Mouse (Mus musculus) lung, embryonic 14.5 days (tissue): ENCODE results near the gene Kdm5c. TPM values are rescaled to one million over a fixed set of nuclear protein-coding genes. Genes with fewer than 3 reads are reported as not detected.

Experiments used
- ATAC-seq: fragments of 200-750 bp; cut with Nextera tagmentation; 2 replicates; pipeline ENCODE4 v1.8.0; 2017; ENCODE audit warnings: mild to moderate bottlenecking, moderate TSS enrichment, moderate library complexity; ENCODE audit not compliant: insufficient read depth
- DNase-seq: peaks from one replicate; pipeline ENCODE4 v3.0.0-alpha.2; 2015
- H3K27ac ChIP-seq: fragments of 300-500 bp; sonication (generic); 2 replicates; pipeline ENCODE4 v1.5.1; 2014; ENCODE audit warnings: low read depth, mild to moderate bottlenecking, moderate library complexity
- H3K27me3 ChIP-seq: fragments of 300-500 bp; sonication (generic); 2 replicates; pipeline ENCODE4 v1.6.1; 2014; ENCODE audit warnings: low read length, control low read depth; ENCODE audit not compliant: insufficient read depth
- H3K36me3 ChIP-seq: fragments of 300-500 bp; sonication (generic); 2 replicates; pipeline ENCODE4 v1.6.1; 2014; ENCODE audit warnings: control low read depth; ENCODE audit not compliant: insufficient read depth
- H3K4me1 ChIP-seq: fragments of 300-500 bp; sonication (generic); 2 replicates; pipeline ENCODE4 v1.6.1; 2014; ENCODE audit warnings: antibody characterized with exemption, control low read depth; ENCODE audit not compliant: insufficient read depth
- H3K4me2 ChIP-seq: fragments of 300-500 bp; sonication (generic); 2 replicates; pipeline ENCODE4 v1.6.1; 2014; ENCODE audit warnings: mild to moderate bottlenecking
- H3K4me3 ChIP-seq: fragments of 300-500 bp; sonication (generic); 2 replicates; pipeline ENCODE4 v1.5.1; 2014; ENCODE audit warnings: low read depth, low read length
- H3K9ac ChIP-seq: fragments of 300-500 bp; sonication (generic); 2 replicates; pipeline ENCODE4 v1.6.1; 2014
- H3K9me3 ChIP-seq: fragments of 300-500 bp; sonication (generic); 2 replicates; pipeline ENCODE4 v1.6.1; 2016; ENCODE audit warnings: low read depth, low read length, control low read depth
- CTCF ChIP-seq: IDR thresholded peaks from 2 replicates; pipeline ENCODE4 v1.5.1; 2016; ENCODE audit warnings: antibody characterized with exemption, low read depth
- WGBS: fragments of 180-500 bp; shearing (Covaris S2); extraction: QIAGEN DNeasy Blood & Tissue Kit; methylation state at CpG from one replicate; pipeline ENCODE4 v1.1.7; 2014; 5-methylcytosine and 5-hydroxymethylcytosine counted together
- polyA plus RNA-seq: library from polyadenylated mRNA; unstranded; fragments of >200 nt; fragmentation: Nextera tagmentation; extraction: Ambion mirVana; gene quantifications from 2 replicates; pipeline ENCODE4 v1.2.1, GENCODE M21; 2014

Gene Kdm5c
- polyA plus RNA-seq, 1 experiment from 2014 or later: 50.5 TPM

DNA sequence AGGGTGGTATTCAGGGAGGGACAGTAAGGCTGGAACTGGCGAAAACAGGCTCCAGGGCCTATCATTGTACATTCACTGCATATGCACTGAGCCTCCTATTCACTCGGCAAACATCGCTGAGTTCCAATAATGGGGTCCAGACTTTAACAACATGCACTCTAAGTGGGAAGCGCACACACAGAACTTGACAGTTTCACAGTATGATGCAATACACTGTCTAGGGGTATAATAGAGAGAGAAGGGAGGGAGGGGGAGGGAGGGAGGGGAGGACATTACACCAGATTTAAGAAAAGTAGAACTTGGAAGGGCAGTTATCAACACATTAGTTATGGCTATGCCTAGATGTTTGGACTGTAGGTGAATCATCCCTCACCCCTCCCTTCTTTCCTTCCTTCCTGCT is 29.6 kb upstream of the Kdm5c start:
- ATAC-seq: no peak
- no peak for TF ChIP-seq CTCF
- no peak overlapping the region for H3K4me2 ChIP-seq
- no peak overlapping the region for H3K4me3 ChIP-seq
- no peak overlapping the region for H3K27ac ChIP-seq
- 74% methylated on average over 4 of the region's 4 CpGs for WGBS
- no peaks in the 10 kb centered on the region for H3K4me1 ChIP-seq
- no peak overlapping the region for H3K9ac ChIP-seq
- H3K27me3 ChIP-seq: peaks cover 22% of the 10 kb centered on the region; the same call in 1 of the 2 replicates
- H3K9me3 ChIP-seq: no peaks in the 10 kb centered on the region
- no peak for DNase-seq
- H3K36me3 ChIP-seq: no peaks in the 10 kb centered on the region

DNA sequence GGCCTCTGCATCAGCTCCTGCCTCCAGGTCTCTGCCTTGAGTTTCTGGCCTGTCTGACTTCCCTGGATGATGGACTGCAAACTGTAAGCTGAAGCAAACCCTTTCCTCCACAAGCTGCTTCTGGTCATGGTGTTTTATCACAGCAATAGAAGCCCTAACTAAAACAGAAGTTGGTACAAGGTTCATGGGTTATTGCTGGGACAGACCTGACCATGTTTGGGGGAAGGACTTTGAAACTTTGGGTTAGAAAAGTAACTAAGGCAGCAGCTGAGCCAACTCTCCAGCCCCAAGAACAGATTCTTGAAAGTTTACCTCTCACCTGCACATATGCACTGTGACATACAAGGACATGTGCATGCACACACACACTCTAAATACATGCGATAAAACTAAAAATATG is 27.3 kb upstream of the Kdm5c start:
- Histone ChIP-seq H3K27ac (no peak overlapping the region), H3K4me3 (no peak overlapping the region), H3K9me3 (no peaks in the 10 kb centered on the region), H3K4me1 (no peaks in the 10 kb centered on the region), H3K9ac (no peak overlapping the region), H3K36me3 (no peaks in the 10 kb centered on the region), H3K27me3 (peaks cover 19% of the 10 kb centered on the region; the same call in 1 of the 2 replicates), H3K4me2 (no peak overlapping the region)
- DNase-seq: no peak
- TF ChIP-seq CTCF: no peak
- WGBS: 83% methylated on average over 1 of the region's 1 CpGs
- ATAC-seq: no peak

DNA sequence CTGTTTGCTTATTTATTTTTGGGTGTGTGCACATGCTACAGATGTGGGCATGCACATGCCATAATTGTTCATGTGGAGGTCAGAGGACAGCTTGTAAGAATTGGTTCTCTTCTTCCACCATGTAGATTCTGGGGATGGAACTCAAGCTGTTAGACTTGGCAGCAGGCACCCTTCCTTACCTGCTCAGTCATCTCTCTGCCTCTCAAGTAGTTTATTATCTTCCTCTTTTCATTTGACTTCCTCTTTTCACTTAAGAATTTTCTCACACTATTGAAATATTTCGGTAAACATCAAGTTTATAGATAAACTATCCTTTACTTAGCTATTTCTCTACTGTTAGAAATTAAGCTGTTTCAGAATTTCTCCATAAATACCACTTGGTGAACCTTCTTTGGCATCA is 18.1 kb upstream of the Kdm5c start:
- DNase-seq (no peak), ATAC-seq (no peak)
- no peak for TF ChIP-seq CTCF
- no peaks in the 10 kb centered on the region for H3K9me3 ChIP-seq
- no peak overlapping the region for H3K27ac ChIP-seq
- H3K4me1 ChIP-seq: no peaks in the 10 kb centered on the region
- H3K4me3 ChIP-seq: no peak overlapping the region
- H3K9ac ChIP-seq: no peak overlapping the region
- no peaks in the 10 kb centered on the region for H3K36me3 ChIP-seq
- H3K4me2 ChIP-seq: no peak overlapping the region
- WGBS: 74% methylated on average over 1 of the region's 1 CpGs
- peaks cover 8% of the 10 kb centered on the region; the same call in 1 of the 2 replicates for H3K27me3 ChIP-seq

DNA sequence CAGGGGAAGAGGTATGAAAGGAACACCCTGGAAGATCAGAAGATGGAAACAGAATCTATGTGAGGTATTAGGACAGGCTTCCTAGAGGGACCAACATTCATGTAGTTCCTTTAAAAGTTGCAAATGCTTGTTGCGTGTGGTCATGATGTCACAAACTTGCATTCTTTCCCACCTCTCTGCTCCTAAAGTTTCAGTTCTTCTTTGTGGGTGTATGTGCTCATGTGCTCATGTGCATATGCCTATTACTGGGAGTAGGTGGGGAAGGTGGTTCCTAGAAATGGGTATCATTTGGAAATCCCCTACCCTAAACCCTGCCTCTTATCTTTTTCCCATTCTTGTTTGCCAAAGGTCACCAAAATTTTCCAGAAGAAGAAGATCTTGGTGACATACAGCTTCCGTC is 14.3 kb upstream of the Kdm5c start:
- H3K27ac ChIP-seq: no peak overlapping the region
- no peak for DNase-seq
- H3K4me1 ChIP-seq: no peaks in the 10 kb centered on the region
- no peak for ATAC-seq
- WGBS: 87% methylated on average over 2 of the region's 2 CpGs
- no peak overlapping the region for H3K9ac ChIP-seq
- no peak overlapping the region for H3K4me2 ChIP-seq
- no peak for TF ChIP-seq CTCF
- no peaks in the 10 kb centered on the region for H3K9me3 ChIP-seq
- H3K27me3 ChIP-seq: peaks cover 3% of the 10 kb centered on the region; the same call in 1 of the 2 replicates
- no peak overlapping the region for H3K4me3 ChIP-seq
- no peaks in the 10 kb centered on the region for H3K36me3 ChIP-seq

DNA sequence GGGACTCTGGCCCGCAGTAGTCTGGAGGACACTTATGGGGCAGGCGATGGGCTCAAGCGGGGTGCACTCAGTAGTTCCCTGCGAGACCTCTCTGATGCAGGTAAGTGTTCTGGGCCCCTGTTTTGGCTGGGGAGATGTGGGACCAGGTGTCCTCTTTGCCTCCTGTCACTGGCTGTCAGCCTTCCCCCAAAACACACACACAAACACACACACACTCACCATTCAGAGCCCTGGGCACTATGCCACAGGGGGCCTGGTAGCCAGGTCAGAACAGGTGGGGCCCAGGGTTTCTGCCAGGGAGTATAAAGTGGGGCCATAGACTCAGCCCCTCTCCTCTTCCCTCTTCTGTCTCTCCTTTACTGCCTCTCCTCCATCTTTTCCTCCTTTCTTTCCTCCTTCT is 11.1 kb upstream of the Kdm5c start:
- no peak overlapping the region for H3K27ac ChIP-seq
- H3K9me3 ChIP-seq: no peaks in the 10 kb centered on the region
- H3K4me1 ChIP-seq: no peaks in the 10 kb centered on the region
- ATAC-seq (no peak), DNase-seq (no peak)
- WGBS: 58% methylated on average over 4 of the region's 4 CpGs
- H3K9ac ChIP-seq: no peak overlapping the region
- H3K27me3 ChIP-seq: peaks cover 5% of the 10 kb centered on the region; the same call in 1 of the 2 replicates
- TF ChIP-seq CTCF: no peak
- no peak overlapping the region for H3K4me2 ChIP-seq
- H3K4me3 ChIP-seq: no peak overlapping the region
- H3K36me3 ChIP-seq: no peaks in the 10 kb centered on the region

DNA sequence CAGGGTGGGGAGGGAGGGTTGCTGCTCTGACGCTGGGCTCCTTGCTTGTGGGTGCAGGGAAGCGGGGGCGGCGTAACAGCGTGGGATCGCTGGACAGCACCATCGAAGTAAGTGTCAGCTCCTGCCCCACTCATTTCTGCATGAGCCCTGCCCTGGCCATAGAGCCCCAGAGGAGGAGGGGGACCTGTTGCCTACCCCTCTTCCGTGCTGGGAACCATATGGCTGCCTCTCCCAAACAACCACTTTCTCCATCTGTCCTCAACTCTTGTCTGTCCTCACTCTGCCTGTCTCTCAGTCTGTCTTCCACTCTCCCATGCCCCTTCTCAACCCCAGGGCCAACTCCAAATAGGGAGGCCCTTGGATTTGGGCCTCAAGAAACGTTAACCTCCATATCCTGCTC is 10.6 kb upstream of the Kdm5c start:
- no peak overlapping the region for H3K4me3 ChIP-seq
- ATAC-seq: no peak
- 57% methylated on average over 9 of the region's 9 CpGs for WGBS
- no peak overlapping the region for H3K9ac ChIP-seq
- no peak for TF ChIP-seq CTCF
- H3K4me1 ChIP-seq: no peaks in the 10 kb centered on the region
- no peak overlapping the region for H3K4me2 ChIP-seq
- H3K9me3 ChIP-seq: no peaks in the 10 kb centered on the region
- no peaks in the 10 kb centered on the region for H3K36me3 ChIP-seq
- H3K27ac ChIP-seq: no peak overlapping the region
- DNase-seq: no peak
- H3K27me3 ChIP-seq: peaks cover 5% of the 10 kb centered on the region; the same call in 1 of the 2 replicates

DNA sequence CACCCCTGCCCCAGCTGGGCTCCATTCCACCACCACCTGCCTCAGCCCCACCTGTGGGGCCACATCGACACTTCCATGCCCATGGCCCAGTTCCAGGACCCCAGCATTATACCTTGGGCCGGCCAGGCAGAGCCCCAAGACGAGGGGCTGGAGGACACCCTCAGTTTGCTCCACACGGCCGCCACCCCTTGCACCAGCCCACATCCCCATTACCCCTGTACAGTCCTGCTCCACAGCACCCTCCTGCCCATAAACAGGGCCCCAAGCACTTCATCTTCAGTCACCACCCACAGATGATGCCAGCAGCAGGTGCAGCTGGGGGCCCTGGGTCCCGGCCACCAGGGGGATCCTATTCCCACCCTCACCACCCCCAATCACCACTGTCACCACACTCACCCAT is 9.5 kb upstream of the Kdm5c start:
- Histone ChIP-seq H3K4me1 (no peaks in the 10 kb centered on the region), H3K27ac (no peak overlapping the region), H3K9ac (no peak overlapping the region), H3K27me3 (peaks cover 5% of the 10 kb centered on the region; the same call in 1 of the 2 replicates), H3K4me3 (no peak overlapping the region), H3K36me3 (no peaks in the 10 kb centered on the region), H3K9me3 (no peaks in the 10 kb centered on the region), H3K4me2 (no peak overlapping the region)
- no peak for TF ChIP-seq CTCF
- WGBS: 87% methylated on average over 6 of the region's 6 CpGs
- DNase-seq (no peak), ATAC-seq (no peak)

DNA sequence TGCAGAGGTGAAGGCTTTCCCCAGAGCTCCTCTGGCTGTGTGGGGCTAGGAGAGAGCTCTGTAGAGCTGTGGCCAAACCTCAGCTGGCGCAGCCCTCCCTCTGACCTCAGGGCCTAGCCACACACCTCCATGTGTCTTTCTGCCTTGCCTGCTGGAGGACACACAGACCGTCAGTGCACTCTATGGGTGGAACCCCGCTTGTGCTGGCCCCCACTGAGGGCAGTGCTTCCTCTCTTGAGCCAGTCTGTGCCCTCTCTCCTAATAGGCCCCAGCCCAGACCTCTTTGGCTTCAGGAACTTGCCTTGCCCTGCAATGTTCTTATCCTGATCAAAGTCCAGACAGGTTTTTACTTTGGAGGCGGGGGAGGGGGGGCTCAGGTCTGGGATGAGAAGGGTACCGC is 8.5 kb upstream of the Kdm5c start:
- Histone ChIP-seq H3K9ac (no peak overlapping the region), H3K4me3 (no peak overlapping the region), H3K27me3 (peaks cover 5% of the 10 kb centered on the region; the same call in 1 of the 2 replicates), H3K27ac (no peak overlapping the region), H3K4me2 (no peak overlapping the region), H3K9me3 (no peaks in the 10 kb centered on the region), H3K36me3 (no peaks in the 10 kb centered on the region), H3K4me1 (no peaks in the 10 kb centered on the region)
- no peak for TF ChIP-seq CTCF
- WGBS: 80% methylated on average over 5 of the region's 5 CpGs
- DNase-seq (no peak), ATAC-seq (no peak; the same call in 1 of the 2 replicates)
